In the genomic region with DNA sequence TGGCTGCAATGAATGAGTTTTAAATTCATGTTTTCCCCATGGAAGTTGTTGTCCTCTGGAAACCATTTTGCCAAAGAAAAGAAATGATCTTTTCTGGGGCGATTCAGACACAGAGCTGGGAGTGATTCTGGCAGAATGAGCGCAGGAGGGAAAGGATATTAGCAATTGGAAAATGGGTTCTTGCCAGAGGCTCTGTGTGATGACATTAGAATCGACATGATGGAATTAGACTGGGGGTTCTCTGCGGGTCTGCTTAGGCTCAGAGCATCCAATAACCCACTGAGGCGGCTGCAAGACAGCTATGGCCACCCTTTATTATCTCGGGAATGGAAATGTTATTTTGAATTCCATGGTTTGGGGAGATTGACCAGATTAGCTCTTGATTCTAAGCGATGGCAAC, we compare ENCODE assay signal across 29 mouse cellular contexts. TPM values are rescaled to one million over a fixed set of nuclear protein-coding genes. Genes with fewer than 3 reads are reported as not detected.
DNase-seq lines count a peak whose midpoint lies in the region; ATAC-seq and TF ChIP-seq lines count a peak whose summit lies in the region.
"Had no signal": no experiment of that assay in that cellular context is flagged by ENCODE, and none has a peak within 500 bp of the region (broad histone marks: within the 10 kb centered on the region; RNA-seq: fewer than 3 reads in every experiment).

No protein-coding gene starts in this region.

- no peaks in the 10 kb centered on the region for H3K9me3 ChIP-seq in midbrain, postnatal 0 days (ENCODE audit: low read length)
- no peaks in the 10 kb centered on the region for H3K9me3 ChIP-seq in midbrain, embryonic 10.5 days (replicated peaks)
- H3K9me3 ChIP-seq: limb, embryonic 13.5 days; liver, embryonic 13.5 days; megakaryocyte, embryonic 14.5 days; midbrain, embryonic 13.5 days; stomach, embryonic 15.5 days had no signal

- no peak overlapping the region for H3K4me2 ChIP-seq in midbrain, postnatal 0 days (ENCODE audit: low read depth, low read length, poor library complexity, severe bottlenecking)
- H3K4me2 ChIP-seq: hindbrain, embryonic 14.5 days; limb, embryonic 13.5 days; liver, embryonic 13.5 days; midbrain, embryonic 13.5 days; stomach, embryonic 15.5 days had no signal

- H3K4me1 ChIP-seq in midbrain, postnatal 0 days (ENCODE audit: insufficient read depth, low read length): no peaks in the 10 kb centered on the region
- H3K4me1 ChIP-seq in midbrain, embryonic 10.5 days: 0 out of 2 replicates have a peak, but pooled peaks cover 3% of the 10 kb centered on the region
- H3K4me1 ChIP-seq: liver, embryonic 13.5 days had no signal

- no peak overlapping the region for H3K27ac ChIP-seq in midbrain, postnatal 0 days (ENCODE audit: low read depth, low read length)
- H3K27ac ChIP-seq in midbrain, embryonic 10.5 days (replicated peaks): no peak overlapping the region
- H3K27ac ChIP-seq: hindbrain, embryonic 14.5 days; left cerebral cortex, adult 2 months; limb, embryonic 13.5 days; liver, embryonic 13.5 days; midbrain, embryonic 13.5 days; stomach, embryonic 15.5 days had no signal

- H3K27me3 ChIP-seq in midbrain, postnatal 0 days (ENCODE audit: insufficient read depth, low read length): no peaks in the 10 kb centered on the region
- no peaks in the 10 kb centered on the region for H3K27me3 ChIP-seq in midbrain, embryonic 10.5 days (ENCODE audit: low read depth, poor library complexity, severe bottlenecking)
- H3K27me3 ChIP-seq: CH12.LX; limb, embryonic 13.5 days; liver, embryonic 13.5 days; midbrain, embryonic 13.5 days; stomach, embryonic 15.5 days had no signal

- 53% methylated on average over 7 of the region's 7 CpGs for WGBS in midbrain, postnatal 0 days
- WGBS in midbrain, embryonic 10.5 days: 81% methylated on average over 7 of the region's 7 CpGs

- DNase-seq in cerebellum, postnatal 10 days: peak; percentile 68 to 70
- DNase-seq in cerebellum, adult 11-12 months: no peak
- peak; percentile 87 for DNase-seq in heart, adult 11 months
- no peak for DNase-seq in heart, postnatal 10 days
- DNase-seq in midbrain, postnatal 0 days (ENCODE audit: low spot score): peak; percentile 32
- DNase-seq in midbrain, embryonic 10.5 days (ENCODE audit: low spot score): no peak
- DNase-seq in thymus, postnatal 4 days: no peak
- DNase-seq in adrenal gland, adult 8-10 months: no peak
- DNase-seq: adrenal gland, postnatal 10 days; cerebellum, adult 11 months; cerebellum, postnatal 25 days; kidney, adult 11 months; kidney, postnatal 14 days; liver, embryonic 13.5 days; lung, adult 18-20 months; lung, postnatal 4 days; right cerebral cortex, postnatal 25 days; thymus, postnatal 25 days had no signal

- no peak for TF ChIP-seq CTCF in midbrain, postnatal 0 days (IDR thresholded peaks at IDR 0.05)

- intact Hi-C loops in heart, postnatal 10 days (cut with DNase I): no loop called here

- H3K9ac ChIP-seq in midbrain, postnatal 0 days (replicated peaks; ENCODE audit: low read length, poor library complexity, severe bottlenecking): no peak overlapping the region
- H3K9ac ChIP-seq: hindbrain, embryonic 14.5 days; limb, embryonic 13.5 days; liver, embryonic 13.5 days; midbrain, embryonic 13.5 days; stomach, embryonic 15.5 days had no signal

- H3K36me3 ChIP-seq in midbrain, postnatal 0 days (ENCODE audit: insufficient read depth, low read length): no peaks in the 10 kb centered on the region
- no peaks in the 10 kb centered on the region for H3K36me3 ChIP-seq in midbrain, embryonic 10.5 days
- H3K36me3 ChIP-seq: limb, embryonic 13.5 days; liver, embryonic 13.5 days; midbrain, embryonic 13.5 days; stomach, embryonic 15.5 days had no signal

- H3K4me3 ChIP-seq in midbrain, postnatal 0 days (ENCODE audit: low read depth, low read length): no peak overlapping the region
- H3K4me3 ChIP-seq in midbrain, embryonic 10.5 days: no peak overlapping the region
- H3K4me3 ChIP-seq: left cerebral cortex, adult 2 months; limb, embryonic 13.5 days; liver, embryonic 13.5 days; megakaryocyte, embryonic 14.5 days; midbrain, embryonic 13.5 days; stomach, embryonic 15.5 days had no signal

- ATAC-seq in midbrain, postnatal 0 days (ENCODE audit: low FRiP score): no peak
- ATAC-seq: forebrain, embryonic 14.5 days; inflammation-experienced regulatory T-cells, adult 6 months; lung, postnatal 0 days; midbrain, embryonic 13.5 days had no signal

RNA-seq across cellular contexts. Expression of a gene that starts 37.2 kb away (rescaled TPM):
- 10 to 100 TPM; 14.0 to 14.8 TPM for total RNA-seq in heart, postnatal 10 days (2021)
- total RNA-seq in midbrain, postnatal 0 days (2014; rRNA removed): 48.4 and 55.6 TPM in 2 replicates
- polyA plus RNA-seq in midbrain, postnatal 0 days (2015; fragmentation: Nextera tagmentation; extraction: Ambion mirVana): 25.9 and 26.7 TPM in 2 replicates
- 32.7 and 35.2 TPM in 2 replicates for polyA plus RNA-seq in midbrain, embryonic 10.5 days (2016; fragmentation: Nextera tagmentation; extraction: Ambion mirVana)
- total RNA-seq in adrenal gland, adult 8-10 months (2022): 10 to 100 TPM in 1 of 4 experiments, 1 to 10 TPM in 3; 5.1 to 13.0 (median 8.1) TPM
- total RNA-seq: CH12.LX; monocyte, adult 5-6 weeks had no signal
- polyA plus RNA-seq: inflammation-experienced regulatory T-cells, adult 6 months had no signal

Comparison
In these comparisons a context has a peak if more than half of its experiments do, and no peak if none do; other contexts are left out.
1. DNase-seq: peak in cerebellum, postnatal 10 days (2 of 2), heart, adult 11 months (single experiment) and midbrain, postnatal 0 days (single experiment); none in cerebellum, adult 11-12 months (single experiment), heart, postnatal 10 days (0 of 2), midbrain, embryonic 10.5 days (single experiment), thymus, postnatal 4 days (single experiment) and adrenal gland, adult 8-10 months (single experiment).